Mouse (Mus musculus) megakaryocyte, embryonic 14.5 days (primary cell): Measurements from ENCODE around the gene Gm42742.

Experiments
- FLI1 ChIP-seq: IDR thresholded peaks from 2 replicates; pipeline ENCODE4 v1.6.1; 2012; ENCODE audit warnings: low read length, inconsistent platforms, mixed read lengths
- GATA1 ChIP-seq: IDR thresholded peaks from 3 replicates; pipeline ENCODE4 v1.6.1; 2012; ENCODE audit warnings: mixed read lengths, low read length, inconsistent platforms, borderline replicate concordance

DNA sequence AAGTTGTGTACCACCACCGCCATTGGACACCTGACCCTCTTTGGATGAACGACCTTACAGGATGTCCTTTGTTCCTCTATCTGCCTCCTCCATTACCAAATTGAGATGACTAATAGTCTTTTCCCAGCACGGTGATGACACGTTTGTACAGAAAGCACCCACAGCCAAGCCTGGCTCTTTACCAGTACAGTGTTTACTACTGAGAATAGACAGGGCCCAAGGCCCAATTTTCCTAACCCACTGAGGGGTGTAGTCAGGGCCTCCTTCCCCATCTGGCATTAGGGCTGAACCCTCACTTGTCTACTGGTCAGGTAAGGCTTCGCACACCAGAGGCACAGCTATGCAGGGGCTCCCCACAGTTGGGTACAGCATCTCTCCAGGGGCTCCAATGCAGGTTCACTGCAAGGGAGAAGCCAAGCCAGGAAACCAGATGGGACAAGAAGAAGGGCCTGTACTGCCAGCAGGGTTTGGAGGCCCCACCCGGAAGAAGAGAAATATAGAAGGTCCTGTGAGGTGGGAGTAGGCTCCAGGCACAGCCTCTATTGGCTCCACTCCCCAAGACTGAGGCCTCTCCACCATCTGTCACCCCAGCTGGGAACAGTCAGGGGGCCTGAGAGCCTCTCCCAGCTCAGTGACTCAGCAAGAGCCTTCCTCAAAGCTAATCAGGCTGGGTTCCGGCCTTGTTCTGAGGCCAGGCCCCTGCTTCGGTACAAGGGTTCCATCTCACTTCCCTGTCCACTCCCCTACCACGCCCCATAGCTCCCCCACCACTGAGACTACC is 12.5 kb downstream of the Gm42742 start:
- no peak for TF ChIP-seq GATA1
- no peak for TF ChIP-seq FLI1
